Mouse (Mus musculus) retina, postnatal 7 days (tissue): ENCODE measurements at regions not wholly inside any gene's neighbourhood (a gene's known extent, or its start where the extent isn't known, plus 50 kb on each side); places are given as distances from the start of the nearest gene placed in this dataset.
A peak's percentile ranks its signal among the peaks of the same experiment; 100 is the strongest.

Experiments
- DNase-seq: peaks from one replicate; pipeline ENCODE4 v3.0.0-alpha.2; 2012; ENCODE audit warnings: low read depth, low spot score

DNA sequence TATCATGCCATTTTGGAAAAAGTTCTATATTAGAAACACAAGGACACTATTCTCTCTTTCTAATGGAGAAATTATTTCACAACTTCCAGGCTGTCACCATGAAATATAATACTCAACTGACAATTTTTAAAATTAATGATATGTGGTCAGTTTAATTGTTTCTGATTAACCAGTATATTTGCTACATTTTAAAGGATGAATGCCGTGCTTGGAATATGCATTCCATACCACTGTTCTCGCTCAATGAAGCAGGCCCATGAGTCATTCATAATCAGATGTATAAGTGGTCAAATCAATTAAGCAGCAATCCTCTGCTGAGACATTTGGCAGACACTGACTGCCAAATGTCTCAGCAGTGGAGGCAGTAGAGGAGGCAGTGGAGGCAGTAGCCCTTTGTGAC, 283.4 kb upstream of the Gpc5 start:
- DNase-seq = no peak

DNA sequence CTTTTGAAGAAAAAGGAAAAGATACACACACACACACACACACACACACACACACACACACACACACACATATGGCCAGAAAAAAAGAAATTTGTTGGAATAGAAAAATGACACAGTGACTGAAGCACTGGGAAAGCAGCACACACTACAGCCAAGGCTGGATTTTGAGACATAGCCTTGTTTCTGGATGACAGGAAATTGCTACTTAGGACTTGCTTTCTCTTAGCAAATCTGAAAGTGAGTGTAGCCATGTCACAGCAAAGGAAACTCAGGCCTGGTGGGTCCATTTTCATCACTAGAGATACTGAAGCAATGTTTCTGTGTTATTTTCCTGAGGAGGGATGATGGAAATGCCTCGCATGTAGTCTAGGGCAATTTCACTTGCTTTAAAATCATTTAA, 271.3 kb upstream of the Gpc5 start:
- DNase-seq = no peak

DNA sequence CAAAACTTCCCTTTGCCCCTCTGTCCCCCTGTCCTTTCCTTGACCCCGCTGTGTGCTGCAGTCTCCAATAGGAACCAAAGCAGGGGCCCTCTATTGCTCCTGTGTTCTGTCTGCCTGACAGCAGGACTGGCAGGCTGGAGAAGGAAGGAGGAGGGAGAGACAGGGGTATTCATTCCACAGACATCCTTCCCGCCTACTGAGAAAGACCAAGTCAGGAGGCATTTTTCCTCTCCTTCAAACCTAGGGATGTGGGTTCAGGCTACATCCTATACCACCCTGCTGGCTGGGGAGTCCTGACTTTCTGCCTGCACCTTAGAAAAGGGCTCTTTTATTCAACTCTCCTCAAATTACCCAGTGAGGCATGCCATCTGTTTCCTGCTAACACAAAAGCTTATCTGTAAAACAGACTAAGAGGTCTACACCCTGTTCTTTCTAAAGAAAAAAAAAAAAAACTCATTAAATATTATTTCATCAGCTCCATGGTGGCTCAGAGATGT, 270.9 kb upstream of the Gpc5 start:
- no peak for DNase-seq

DNA sequence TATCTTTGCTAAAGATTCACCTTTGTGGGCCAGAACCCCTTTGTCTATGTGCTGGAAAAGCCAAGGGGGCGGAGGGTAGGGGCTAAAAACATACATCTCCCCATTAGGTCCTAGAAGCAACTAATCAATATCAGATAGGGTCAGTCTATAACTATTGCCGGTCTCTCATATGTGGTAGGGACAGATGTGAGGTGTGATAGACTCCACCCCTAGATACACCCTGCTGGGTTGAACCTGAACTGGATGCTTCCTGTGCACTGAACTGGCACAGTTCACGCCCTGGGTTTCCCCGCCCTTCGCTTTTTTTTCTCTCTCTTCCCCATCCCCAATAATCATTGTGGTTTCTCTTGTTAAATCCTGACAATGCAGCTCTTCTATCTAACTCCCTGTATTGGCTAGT, 270.3 kb upstream of the Gpc5 start:
- no peak for DNase-seq

DNA sequence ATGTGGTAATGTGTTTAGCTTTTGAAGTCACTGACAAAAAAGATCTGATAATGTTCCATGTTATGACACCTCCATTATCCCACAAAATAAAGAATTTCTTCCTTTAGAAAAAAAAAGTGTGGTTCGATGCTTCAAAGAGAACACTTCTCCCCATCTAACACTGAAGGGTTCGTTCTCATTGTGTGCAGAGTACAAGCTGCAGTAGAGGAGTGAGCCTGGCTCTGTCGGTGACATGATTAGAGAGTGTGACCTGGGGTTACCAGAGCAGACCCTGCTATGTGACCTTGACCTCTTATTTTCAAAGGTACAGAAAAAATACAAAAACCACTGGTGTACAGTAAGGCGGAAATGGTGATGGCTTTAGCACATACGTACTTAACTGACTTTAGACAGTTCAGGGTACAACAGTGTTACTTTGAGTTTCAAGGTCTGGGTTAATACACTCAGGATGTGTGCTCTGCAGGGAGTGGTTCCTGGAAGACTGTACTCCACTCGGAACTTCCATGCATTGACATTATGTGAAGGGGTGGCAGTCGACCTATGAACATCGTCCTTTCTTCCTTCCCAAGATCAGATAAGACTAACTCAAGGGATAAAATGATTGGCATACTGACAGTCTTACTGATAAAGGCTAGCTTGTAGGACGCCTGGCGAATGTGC, 265.2 kb upstream of the Gpc5 start:
- DNase-seq = no peak

DNA sequence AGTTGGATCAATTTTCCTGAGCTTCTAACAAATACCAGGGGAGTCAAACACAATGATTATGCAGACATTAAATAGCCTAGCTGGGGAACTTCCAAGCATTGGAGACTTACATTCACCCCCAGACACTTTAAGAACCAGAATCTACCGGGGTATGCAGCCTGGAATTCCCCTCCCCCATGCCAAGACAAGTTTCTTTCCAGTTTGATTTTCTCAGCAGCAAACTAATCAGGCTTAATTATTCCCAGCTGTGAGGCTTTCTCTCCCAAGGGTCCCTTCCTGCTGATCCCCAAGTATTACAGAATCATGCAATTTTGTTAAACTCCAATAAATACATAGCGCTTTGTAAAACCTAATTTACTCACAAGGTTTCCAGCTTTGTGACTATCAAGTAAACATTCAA, 262.7 kb upstream of the Gpc5 start:
- DNase-seq = no peak

DNA sequence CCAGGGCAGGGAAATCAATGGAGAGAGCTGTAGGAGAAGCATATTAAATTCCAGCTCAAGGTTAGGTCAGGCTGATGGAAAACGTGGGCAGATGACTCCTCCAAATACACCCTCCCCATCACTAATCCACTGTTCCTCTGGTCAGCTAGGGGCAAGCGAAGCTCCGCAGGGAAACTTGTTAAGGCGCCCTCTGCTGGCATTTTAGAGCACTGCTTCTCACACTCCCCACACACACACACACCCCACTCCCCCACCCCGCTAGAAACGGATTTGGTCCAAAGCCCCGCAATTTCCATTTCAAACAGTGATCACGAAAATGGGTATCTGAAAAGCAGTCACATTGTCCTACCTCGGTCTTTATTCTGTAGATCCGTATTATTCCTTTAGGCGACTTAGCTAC, 259.0 kb upstream of the Gpc5 start:
- DNase-seq = no peak

DNA sequence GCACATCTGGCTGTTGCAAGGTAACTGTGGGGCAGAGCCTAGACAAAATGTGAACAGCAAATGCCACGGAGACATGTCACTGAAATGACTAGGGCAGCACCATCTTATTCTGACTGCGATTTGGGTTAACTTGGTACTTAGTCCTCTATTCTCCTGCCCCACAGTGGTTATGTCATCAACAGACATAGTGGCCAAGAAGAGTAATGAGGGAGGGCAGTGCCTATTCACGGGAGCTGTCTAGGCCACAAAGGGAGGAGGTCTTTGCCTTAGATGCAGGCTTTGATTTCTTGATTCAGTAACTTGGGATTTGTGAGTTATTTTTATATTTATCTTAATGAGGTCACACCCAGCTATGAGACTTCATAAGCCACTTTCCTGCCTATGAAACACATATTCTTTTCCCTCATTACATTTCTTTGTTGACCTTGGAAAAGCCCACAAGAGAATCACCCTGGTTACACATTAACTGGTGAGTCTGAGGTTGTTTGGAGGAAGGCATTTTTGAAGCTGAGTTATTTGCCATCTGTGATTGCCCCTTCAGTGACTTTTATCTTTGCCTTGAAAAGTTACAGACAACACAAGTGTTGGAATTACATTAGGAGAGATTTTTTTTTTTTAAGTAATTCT, 255.2 kb upstream of the Gpc5 start:
- no peak for DNase-seq

DNA sequence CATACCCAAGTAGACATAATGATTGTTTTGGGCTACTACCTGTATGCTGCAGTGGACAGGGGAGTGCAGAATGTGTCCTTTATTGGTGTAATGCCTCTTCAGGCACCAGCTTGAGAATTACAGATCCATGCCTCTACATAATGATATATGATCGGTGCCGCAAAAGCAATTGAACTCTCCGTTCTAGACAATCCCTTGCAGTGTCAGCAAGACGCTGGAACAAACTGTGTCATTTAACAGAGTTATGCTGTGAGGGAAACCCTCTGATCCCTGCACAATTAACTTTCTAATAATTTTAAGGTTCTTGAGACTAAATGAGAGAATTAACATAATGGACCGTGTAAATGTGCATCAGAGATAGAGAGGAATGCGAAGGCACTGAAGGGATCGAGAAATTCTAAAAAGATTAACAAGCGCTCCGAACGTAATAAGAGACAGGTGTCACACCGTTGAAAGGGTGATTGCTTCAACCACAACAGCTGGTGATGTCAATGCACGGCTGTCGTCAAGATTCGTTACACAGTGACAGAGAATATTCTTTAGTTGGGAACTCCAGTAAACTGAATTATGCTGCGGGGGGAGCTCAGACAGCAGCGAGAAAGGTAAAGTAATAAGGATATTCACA, 254.3 kb upstream of the Gpc5 start:
- no peak for DNase-seq

DNA sequence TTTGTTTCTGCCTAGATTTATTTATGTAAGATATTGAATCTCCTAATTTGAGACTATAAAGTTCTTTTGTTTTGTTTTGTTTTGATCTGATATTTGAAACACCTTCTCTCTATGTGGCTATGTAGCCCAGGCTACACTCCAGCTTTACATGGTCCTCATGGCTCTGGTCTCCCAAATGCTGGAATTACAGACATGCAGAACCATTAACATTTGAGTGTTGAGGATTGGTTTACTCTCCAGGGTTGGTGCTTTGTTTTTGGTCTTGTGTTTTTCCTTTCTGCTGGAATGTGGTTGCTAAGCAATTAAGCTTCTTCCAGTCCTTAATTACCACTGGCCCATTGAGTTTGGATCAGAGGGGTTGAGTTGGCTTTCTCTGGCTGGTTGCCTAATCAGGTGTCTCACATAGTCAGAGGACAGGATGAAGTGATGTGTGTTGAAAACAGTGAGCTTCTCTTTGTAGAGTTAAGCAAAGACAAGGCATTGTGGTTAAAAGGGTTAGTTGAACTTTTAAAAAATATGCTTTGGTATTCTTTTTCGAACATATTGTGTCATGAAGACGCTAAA, 252.6 kb upstream of the Gpc5 start:
- no peak for DNase-seq

DNA sequence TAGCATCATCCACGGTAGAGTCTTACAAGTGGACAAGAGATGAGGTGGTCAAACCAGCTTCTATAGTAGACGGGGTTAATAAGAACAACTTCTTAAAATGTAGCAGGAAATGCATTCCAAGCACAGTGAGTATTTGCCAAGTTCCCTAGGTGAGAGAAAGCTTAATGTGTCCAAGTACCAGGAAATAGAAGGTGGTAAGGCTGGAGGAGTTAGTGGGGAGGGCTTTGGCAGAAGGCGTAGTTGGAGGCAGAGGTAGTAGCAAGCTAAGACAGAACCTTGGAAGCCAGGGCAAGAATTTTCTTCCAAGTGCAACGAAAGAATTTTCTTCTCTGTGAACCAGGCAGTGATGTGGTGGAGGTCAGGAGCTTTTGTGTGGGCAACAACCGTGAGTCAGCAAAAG, 251.2 kb upstream of the Gpc5 start:
- no peak for DNase-seq

DNA sequence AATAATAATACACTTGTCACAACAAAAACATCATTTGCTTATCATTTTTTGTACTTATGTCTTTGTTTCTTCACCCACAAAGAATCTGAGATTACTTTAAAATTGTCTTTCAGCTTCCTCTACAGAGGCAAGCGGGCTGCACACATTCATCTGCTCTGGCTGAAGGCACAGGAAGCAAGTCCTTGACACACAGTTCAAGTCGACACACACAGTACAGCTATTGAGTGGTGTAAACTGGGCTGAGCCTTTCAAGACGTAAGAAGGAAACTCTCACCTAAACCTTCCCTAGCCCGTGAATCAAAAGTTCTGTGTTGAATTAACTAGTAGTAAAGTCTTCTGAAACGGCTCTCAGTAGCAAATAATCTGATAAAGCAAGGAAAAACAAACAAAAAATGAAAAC, 250.5 kb upstream of the Gpc5 start:
- no peak for DNase-seq

DNA sequence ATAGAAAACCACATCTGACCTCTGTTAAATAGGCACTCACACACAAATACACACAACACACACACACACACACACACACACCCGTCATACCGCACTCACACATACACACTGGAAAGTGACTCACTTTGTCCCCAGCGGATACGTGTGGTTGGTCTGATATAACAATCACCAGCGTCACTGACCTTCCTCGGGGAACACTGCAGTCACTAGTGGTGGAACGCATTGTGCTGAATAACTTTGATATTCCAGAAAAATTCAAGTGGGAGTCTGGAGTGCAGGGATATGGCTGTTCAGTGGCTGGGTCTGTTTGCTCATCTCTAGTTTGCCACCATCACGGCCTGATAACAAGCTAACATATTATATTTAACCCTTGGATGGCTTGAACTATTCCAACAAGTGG, 249.7 kb upstream of the Gpc5 start:
- DNase-seq = no peak

DNA sequence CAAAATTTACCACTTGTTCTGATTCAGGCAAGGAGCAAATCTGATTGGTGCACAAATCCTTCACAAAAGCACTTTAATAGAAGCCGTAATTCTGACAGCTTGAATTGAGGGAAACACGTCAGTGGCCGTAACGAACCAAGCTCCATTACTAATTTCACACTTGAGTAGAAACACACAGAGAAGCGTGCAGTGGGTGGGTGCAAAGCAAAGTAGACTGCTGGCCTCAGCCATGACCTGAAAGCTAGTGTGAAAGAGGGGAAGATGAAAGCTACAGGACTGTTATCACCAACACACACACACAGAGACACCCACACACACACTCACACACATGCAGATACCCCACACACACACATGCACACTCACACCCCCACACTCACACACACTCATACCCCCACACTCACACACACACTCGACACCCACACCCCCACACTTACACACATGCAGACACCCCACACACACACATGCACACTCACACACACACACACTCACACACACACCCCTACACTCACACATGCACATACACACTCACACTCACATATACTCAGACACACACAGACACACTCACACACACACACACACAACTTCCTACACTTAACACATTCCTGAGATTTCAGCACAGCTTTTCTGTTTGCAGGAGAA, 248.8 kb upstream of the Gpc5 start:
- DNase-seq = no peak

DNA sequence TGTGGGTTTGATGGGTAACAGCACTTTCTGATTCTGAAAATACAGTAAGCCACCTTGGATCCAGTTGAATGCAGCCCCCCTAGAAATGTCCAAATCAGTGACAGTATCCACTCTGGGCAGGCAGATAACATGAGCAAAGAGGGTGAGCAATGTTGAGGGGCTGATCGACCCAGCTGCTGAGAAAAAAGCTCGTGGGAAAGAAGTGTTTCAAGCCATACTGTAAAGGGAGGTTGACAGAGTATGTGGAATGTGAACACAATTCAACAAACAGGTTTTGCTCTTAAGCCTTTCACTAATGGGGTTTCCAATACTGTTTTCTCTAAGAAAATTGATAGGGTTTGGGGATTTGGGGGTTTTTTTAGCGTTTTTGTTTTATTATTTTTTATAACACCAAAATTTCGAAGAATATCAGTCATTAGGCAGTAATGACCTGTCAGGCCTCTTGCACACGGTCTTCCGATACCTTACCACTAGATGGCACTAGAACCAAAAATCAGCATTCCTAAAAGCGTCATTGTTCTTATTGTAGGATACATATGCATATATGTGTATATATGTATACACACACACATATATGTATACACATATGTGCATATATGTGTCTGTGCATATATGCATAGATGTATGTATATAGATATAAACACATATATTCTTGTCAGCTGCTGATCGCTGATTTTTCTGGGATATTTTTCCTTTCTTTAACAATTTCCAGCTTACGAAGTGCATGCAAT, 237.5 kb upstream of the Gpc5 start:
- peak; percentile 30 for DNase-seq

DNA sequence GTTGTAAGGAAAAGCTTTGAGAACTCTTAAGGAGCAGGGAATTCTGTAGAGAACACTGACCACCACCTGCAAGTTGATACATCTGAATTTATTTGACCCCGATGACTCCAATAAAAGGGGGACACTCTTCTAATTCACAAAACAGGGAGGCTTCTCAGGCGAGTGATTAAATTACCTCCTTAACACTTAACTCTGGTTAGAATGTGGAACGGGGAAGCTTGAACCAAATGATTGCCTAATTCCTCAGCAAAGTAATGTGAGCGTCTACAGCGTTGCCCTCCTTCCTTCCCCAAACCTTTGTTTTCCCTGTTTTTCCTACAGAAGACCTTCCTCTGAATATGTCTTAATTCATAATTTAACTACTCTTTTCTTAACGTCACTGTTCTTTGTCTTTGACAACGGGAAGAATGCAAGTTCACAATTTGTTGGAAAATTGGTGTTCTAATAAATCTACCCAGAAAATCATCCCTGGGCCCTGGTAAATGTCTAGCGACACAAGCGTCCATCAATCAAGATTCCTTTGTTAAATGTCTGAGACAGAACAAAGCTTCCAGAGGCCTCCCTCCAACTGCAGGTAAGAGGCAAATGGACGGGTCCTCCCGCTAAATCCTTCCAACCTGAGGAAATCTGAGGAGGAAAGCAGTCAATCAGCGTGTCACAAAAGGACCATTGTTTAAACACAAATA, 236.8 kb upstream of the Gpc5 start:
- DNase-seq = no peak

DNA sequence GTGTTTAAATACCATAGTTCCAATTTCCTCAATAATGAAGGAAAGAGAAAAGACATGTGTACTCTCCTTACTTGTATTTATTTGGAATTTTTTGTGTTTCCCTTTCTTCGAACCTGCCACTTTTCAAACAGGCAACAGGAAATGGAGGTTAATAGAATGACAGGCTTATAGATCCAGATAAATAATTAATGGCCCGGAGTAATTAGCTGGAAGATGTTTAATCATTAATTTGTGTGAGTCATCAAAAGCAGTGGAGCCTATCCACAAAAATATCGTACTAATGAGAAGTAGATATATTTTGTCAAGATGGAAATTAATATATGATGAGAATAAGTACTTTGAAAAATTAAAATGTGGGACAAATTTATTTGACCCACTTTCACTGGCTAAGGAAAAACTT, 236.3 kb upstream of the Gpc5 start:
- no peak for DNase-seq

DNA sequence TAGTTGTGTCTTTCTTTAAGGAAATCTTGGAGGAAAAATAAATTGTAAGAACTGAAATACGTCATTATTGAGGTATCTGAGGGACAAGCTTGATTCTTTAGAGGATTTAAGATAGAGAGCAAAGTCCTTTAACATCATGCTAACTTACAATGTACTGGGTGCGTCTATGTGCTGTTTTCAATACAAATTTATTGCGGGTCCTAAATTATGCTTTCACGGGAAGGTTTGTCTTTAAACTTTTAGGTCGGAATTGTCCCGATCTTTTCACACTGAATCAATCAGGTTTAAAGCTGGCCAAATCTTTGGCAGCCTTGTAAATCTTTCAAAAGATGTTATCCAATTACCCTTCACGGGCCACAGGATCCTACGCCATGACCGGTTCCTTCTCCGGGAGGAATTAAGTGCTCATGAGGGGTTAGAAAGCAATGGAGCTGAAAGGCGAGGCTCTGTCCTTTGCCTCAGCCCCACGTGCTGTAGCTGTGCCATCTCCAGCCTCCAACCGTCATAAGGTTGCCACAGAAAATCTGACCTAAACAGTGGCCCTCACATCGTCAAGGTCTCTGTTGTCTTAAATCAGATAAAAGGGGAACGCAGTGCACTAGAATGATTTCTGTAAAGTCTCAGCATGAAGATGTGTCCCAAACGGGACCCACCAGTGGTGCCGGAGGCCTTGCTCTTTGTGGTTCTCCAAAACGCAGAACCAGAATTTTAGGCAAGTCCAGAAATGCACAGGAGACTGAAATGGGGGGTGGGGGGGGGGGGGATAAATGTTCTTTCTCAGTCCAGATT, 235.6 kb upstream of the Gpc5 start:
- DNase-seq = no peak

DNA sequence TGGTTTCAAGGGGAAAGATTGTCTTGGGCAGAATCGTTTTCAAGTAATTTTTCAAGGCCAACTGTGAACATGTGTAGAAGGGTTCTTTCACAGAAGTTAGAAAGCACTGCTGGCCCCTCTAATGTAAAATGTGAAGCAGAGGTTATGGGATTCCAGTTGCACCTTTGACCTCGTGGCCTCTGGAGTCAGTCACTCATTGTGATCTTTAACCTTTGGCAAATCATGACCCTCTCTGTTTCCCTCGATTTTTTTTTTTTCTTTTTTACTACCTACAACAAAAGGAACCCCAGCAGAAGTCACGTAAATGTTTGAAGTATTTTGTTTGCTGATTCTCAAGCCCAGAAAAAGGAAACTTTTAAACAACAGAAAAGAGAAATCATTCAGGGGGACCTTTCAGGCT, 234.8 kb upstream of the Gpc5 start:
- DNase-seq = no peak

DNA sequence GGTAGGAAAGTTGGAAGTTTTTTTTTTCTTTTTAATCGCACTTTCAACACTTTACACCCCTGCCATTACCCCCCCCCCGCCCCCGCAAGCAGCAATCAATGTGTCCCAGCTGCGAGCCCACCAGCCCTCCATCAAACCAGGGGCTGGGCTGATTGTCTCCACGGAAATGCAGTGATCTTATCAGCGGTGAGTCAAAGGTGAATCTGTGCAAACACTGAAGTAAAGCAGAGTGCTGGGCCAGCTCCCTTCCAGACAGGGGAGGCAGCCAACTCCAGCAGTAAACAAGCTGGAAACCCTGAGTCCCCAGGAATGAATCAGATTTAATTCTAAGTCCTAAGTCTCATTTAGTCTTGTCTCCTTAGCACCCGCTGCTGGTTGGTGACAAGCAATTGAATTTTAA, 234.3 kb upstream of the Gpc5 start:
- no peak for DNase-seq
